Mouse (Mus musculus): Measurements from ENCODE around the gene Xkr8.
"Not testable (repeated sequence)": the region's sequence is repeated elsewhere in the genome, so short reads cannot be mapped to it uniquely, and the experiment has no call there.

Gene Xkr8

GRCm38 (mm10) chr4:132732148-132732684, at the start of gene Xkr8:
Xkr8 (minus strand) TSS chr4:132732546.
- peak; percentile 87 to 92 for DNase-seq (ENCODE audit: low spot score in 2 of 2)

DNA sequence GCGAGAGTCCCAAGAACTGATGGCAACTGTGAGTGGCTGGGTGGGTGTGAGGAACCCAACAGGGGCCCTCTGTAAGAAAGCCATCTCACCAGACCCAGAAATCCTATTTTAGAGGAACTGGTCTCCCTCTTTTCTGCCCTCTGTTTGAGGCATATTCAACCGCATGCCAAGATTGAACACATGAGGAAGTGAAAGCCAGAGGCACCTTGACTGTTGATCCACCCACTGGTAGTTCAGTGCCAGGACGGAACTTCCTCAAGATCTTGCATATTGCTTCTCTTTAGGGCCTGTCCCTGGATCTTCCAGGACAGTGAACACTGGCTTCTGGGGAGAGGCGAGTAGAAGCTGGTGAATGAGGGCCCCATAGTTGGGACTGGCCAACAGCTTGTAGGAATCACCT, 47.9 kb upstream of the Xkr8 start:
- no peak for DNase-seq (ENCODE audit: low spot score in 2 of 2)

DNA sequence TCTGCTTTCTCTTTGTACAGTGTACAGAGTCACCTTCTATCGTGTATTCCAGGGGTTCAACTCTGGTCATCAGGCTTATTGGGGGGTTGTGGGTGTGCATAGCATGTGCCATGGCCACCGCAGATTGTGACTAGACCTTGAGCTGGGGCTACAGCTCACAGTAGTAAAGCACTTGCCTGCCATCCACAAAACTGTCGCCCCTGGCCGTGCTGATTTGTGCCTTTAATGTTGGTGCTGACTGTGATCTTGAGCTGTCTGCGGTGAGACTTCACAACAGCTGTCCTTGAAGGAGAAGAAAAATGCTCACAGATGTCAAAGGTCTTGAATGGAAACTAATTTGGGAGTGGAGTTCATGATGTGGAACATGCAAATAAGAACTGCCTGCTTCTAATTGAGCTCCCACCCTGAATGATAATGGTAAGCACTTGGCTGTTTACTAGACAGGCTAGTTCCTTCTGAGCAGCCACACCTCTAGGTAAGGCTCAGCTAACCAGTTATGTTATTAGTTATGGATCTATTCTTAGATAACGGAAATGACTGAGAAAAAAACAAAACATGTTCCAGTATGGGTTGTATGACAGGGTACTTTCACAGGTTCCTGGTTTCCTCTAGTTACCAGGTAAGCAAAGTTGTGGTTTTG, 46.3 kb upstream of the Xkr8 start:
- DNase-seq (ENCODE audit: low spot score in 2 of 2), result no peak

GRCm38 (mm10) chr4:132776764-132777163, 44.4 kb upstream of the Xkr8 start:
- peak; percentile 43 to 72 for DNase-seq (ENCODE audit: low spot score in 2 of 2)

DNA sequence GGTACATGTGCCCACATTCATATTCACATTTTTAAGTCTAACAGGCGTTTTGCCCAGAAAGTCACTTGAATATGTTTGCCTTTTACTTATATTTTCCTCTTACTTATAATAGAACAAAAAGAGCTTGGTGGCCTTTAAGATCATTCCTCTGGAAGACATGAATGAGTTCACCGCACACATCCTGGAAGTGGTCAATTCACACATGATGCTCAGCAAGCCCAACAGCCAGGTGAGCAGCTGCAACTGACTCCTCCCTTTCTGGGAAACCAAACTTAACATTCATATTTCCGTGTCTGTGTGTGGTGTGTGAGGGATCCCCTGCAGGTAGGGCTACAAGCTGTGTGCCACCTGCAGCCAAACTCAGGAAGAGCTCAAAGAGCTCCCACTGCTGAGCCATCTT, 42.6 kb upstream of the Xkr8 start:
- DNase-seq (ENCODE audit: low spot score in 2 of 2), result no peak

- no peak for DNase-seq (ENCODE audit: low spot score in 2 of 2)
Observed at GRCm38 (mm10) chr4:132771776-132772175, 39.4 kb upstream of the Xkr8 start.

GRCm38 (mm10) chr4:132767914-132768876, 35.8 kb upstream of the Xkr8 start, which contains the start of gene Rpa2:
Rpa2 (plus strand) TSS chr4:132768332.
- peak; percentile 95 to 99 for DNase-seq (ENCODE audit: low spot score in 2 of 2)

GRCm38 (mm10) chr4:132763125-132763524, 30.8 kb upstream of the Xkr8 start:
- not testable (repeated sequence) for DNase-seq (ENCODE audit: low spot score in 2 of 2)

- no peak for DNase-seq (ENCODE audit: low spot score in 2 of 2)
Observed at GRCm38 (mm10) chr4:132762602-132763001, 30.3 kb upstream of the Xkr8 start.

- no peak for DNase-seq (ENCODE audit: low spot score in 2 of 2)
Observed at GRCm38 (mm10) chr4:132760296-132760695, 27.9 kb upstream of the Xkr8 start.

- DNase-seq (ENCODE audit: low spot score in 2 of 2), result no peak
Observed at GRCm38 (mm10) chr4:132757633-132758351, 25.4 kb upstream of the Xkr8 start.

- DNase-seq (ENCODE audit: low spot score in 2 of 2), result peak; percentile 72 to 82
Observed at GRCm38 (mm10) chr4:132756974-132757373, 24.6 kb upstream of the Xkr8 start, which contains the start of gene Smpdl3b. Smpdl3b (minus strand) TSS chr4:132757252.

- no peak for DNase-seq (ENCODE audit: low spot score in 2 of 2)
Observed at GRCm38 (mm10) chr4:132752992-132753391, 20.6 kb upstream of the Xkr8 start.

GRCm38 (mm10) chr4:132749258-132749982, 17.1 kb upstream of the Xkr8 start:
- no peak for DNase-seq (ENCODE audit: low spot score in 2 of 2)

DNA sequence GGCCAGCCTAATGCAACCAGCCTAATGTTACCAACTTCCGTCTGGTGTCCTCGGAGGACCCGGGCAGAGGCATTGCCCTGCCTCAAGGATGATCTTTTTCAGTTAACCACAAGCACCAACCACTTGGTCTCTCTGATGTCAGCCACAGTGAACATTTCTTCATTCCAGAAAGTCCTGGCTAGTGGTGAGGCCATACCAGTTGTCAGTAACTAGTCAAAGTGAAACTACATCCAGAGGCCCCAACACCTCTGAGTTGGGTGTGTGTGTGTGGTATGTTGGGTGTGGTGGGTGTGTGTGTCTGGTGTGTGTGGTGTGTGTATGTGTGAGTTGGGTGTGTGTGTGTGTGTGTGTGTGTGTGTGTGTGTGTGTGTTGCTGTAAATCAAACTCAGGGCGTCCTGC, 16.4 kb upstream of the Xkr8 start:
- no peak for DNase-seq (ENCODE audit: low spot score in 2 of 2)

DNA sequence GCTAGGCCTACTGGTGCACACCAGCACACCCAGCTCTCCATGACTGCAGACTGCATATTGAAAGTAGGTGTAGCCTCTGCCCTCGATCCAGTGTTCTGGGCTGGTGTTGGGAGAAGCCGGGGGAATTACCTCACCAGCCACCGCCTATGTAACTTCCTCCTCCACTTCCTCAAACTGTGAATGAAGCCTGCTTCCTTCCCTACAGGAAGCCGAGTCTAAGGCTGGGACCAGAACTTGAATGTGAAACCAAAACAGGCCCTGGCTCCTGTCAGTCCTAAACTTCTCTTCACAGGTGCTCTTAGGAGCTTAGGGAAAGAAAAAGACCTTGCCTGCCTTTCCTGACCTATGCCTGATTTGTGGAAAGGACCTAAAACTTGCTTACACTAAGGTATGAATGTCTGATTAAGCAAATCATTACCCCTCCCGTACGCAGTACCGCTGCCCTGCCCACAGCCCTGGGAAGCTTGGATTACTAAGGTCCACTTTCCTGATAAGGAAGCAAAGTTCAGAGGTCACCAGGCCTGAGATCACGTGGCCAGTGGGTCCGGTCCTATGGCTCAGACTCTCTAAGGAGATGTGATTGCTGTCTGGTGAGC, 15.4 kb upstream of the Xkr8 start:
- DNase-seq (ENCODE audit: low spot score in 2 of 2), result no peak

DNA sequence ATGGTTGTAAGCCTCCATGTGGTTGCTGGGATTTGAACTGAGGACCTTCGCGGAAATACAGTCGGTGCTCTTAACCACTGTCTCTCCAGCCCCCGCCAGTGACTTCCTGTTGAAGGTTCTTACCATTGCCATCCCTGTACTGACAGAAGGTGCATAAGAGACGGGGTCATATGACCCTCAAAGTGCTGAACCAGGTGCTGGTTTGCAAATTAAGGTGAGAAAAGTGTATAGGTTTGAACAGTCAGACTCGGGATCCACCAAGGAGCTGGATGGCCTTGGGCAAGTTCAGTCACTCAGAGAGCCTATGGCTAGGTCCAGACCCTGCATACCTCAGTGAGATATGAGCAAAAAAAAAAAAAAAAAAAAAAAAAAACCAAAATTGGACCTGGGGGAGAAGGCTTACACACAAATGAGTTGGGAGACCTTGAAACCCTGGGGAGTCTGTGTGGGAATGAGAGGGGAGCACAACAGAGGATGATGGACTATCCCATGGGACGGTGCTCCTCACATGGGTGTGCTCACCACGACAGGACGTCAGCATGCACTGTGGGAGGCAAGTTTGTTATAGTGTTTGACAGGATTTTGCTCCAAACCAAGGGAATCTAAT, 14.7 kb upstream of the Xkr8 start:
- DNase-seq (ENCODE audit: low spot score in 2 of 2), result no peak

DNA sequence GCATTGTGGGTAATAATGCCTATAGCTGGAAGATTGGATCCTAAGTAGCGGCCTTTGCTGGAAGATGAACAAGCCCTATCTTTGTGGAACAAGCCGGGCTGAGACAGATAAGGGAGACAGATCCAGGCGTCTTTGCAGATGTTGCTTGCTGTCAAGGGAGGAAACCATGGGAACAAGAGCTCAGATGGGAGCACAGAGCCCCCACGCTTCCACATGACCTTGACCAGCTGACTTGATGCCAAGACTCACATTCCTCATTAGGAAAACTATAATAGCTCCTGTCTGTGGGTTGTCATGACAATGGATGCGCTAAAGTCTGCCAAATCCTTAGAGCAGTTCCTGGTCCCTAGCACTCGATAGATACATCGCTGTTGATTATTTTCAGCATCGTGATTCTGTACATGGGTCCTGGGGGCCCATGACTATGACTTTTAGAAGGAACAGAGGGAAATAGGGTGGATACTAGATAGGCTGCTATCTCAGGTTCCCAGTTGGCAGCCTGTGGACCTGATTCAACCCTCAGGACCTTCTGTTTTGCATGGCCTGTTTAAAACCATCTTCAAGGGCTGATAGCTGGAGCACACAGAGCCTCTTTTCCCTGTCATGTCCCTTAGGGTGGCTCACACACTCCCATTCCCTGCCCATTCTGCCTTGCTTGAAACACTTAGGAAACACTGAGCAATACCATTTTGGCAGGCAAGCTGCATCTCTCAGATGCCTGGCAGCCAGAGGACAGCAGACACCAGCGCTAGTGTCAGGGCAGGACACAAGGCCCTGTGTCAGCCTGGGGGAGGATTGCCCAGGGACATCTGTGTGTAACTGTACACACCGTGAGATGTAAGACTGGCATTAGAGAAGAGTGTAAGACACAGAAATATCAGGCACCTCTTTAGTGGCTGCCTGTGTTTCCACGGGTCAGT, 11.9 kb upstream of the Xkr8 start:
- peak in 1 of 2 experiments; percentile 54 for DNase-seq (ENCODE audit: low spot score in 2 of 2)

GRCm38 (mm10) chr4:132741491-132741890, 9.1 kb upstream of the Xkr8 start:
- no peak for DNase-seq (ENCODE audit: low spot score in 2 of 2)
